Mouse (Mus musculus) left cerebral cortex, adult 8-10 months (tissue): ENCODE data around the gene Rpl34. TPM values are rescaled to one million over a fixed set of nuclear protein-coding genes. Genes with fewer than 3 reads are reported as not detected.

Experiments used
- DNase-seq, 2 experiments: peaks; one replicate each; pipeline ENCODE4 v3.0.0; 2022; ENCODE audit warnings: low spot score in 2 of 2
- total RNA-seq, 4 experiments: library from RNA; stranded (reverse); gene quantifications; 2 replicates each; pipeline ENCODE4 v1.2.4; 2022

Gene Rpl34
- total RNA-seq: 100 to 1,000 TPM; 340 to 406 (median 354) TPM

- DNase-seq: peak; percentile 83 to 96
These were observed at the start of gene Rpl34 for GRCm38 (mm10) chr3:130730189-130730653. Gene Rpl34, minus strand, starts transcription at chr3:130730398.

GRCm38 (mm10) chr3:130768172-130768571 lies 38.0 kb upstream of the Rpl34 start:
- no peak for DNase-seq

GRCm38 (mm10) chr3:130764091-130764490 lies 33.9 kb upstream of the Rpl34 start:
- no peak for DNase-seq

- DNase-seq: peak in 1 of 2 experiments; percentile 16
These were observed 30.7 kb upstream of the Rpl34 start for GRCm38 (mm10) chr3:130760711-130761435.

GRCm38 (mm10) chr3:130758157-130758841 lies 28.1 kb upstream of the Rpl34 start:
- DNase-seq: no peak

- no peak for DNase-seq
These were observed 27.1 kb upstream of the Rpl34 start for GRCm38 (mm10) chr3:130757117-130757852.

GRCm38 (mm10) chr3:130749206-130749605 lies 19.0 kb upstream of the Rpl34 start:
- DNase-seq: no peak

GRCm38 (mm10) chr3:130746673-130747619 lies 16.7 kb upstream of the Rpl34 start:
- no peak for DNase-seq

- DNase-seq: no peak
These were observed 7.6 kb upstream of the Rpl34 start for GRCm38 (mm10) chr3:130737652-130738361.

- DNase-seq: no peak
These were observed 6.6 kb upstream of the Rpl34 start for GRCm38 (mm10) chr3:130736758-130737157.

- DNase-seq: peak in 1 of 2 experiments; percentile 26
These were observed 568 bp downstream of the Rpl34 start for GRCm38 (mm10) chr3:130729472-130730188.

GRCm38 (mm10) chr3:130727676-130728075 lies 2.5 kb downstream of the Rpl34 start:
- DNase-seq: no peak

- no peak for DNase-seq
These were observed 3.2 kb downstream of the Rpl34 start for GRCm38 (mm10) chr3:130727036-130727435.

GRCm38 (mm10) chr3:130725718-130726117 lies 4.5 kb downstream of the Rpl34 start:
- DNase-seq: no peak

GRCm38 (mm10) chr3:130722733-130723478 lies 7.3 kb downstream of the Rpl34 start:
- DNase-seq: no peak

- DNase-seq: no peak
These were observed 10.0 kb downstream of the Rpl34 start for GRCm38 (mm10) chr3:130720225-130720624.

- DNase-seq: no peak
These were observed 11.3 kb downstream of the Rpl34 start for GRCm38 (mm10) chr3:130718871-130719270.

- DNase-seq: no peak
These were observed 13.6 kb downstream of the Rpl34 start for GRCm38 (mm10) chr3:130716555-130716954.
